12 mouse cellular contexts compared by ENCODE assay signal in genomic region chr9:79004296-79004980, GRCm38 (mm10).
DNase-seq lines count a peak whose midpoint lies in the region; ATAC-seq and TF ChIP-seq lines count a peak whose summit lies in the region.
"Had no signal": no experiment of that assay in that cellular context is flagged by ENCODE, and none has a peak within 500 bp of the region (broad histone marks: within the 10 kb centered on the region; RNA-seq: fewer than 3 reads in every experiment).

No protein-coding gene starts in this region.

- no peaks in the 10 kb centered on the region for H3K36me3 ChIP-seq in hindbrain, postnatal 0 days (ENCODE audit: insufficient read depth, low read length)
- H3K36me3 ChIP-seq in hindbrain, embryonic 13.5 days, result no peaks in the 10 kb centered on the region
- no peaks in the 10 kb centered on the region for H3K36me3 ChIP-seq in heart, embryonic 12.5 days
- H3K36me3 ChIP-seq: embryonic facial prominence, embryonic 13.5 days; liver, embryonic 12.5 days had no signal

- H3K4me3 ChIP-seq in hindbrain, postnatal 0 days (ENCODE audit: low read length), result no peak overlapping the region
- no peak overlapping the region for H3K4me3 ChIP-seq in hindbrain, embryonic 13.5 days
- H3K4me3 ChIP-seq in heart, embryonic 12.5 days, result no peak overlapping the region
- H3K4me3 ChIP-seq: embryonic facial prominence, embryonic 13.5 days; liver, embryonic 12.5 days had no signal

- H3K27ac ChIP-seq in hindbrain, postnatal 0 days, result no peak overlapping the region
- H3K27ac ChIP-seq in hindbrain, embryonic 13.5 days, result no peak overlapping the region
- H3K27ac ChIP-seq in heart, embryonic 12.5 days (ENCODE audit: poor library complexity, severe bottlenecking), result no peak overlapping the region
- H3K27ac ChIP-seq: embryonic facial prominence, embryonic 13.5 days; liver, embryonic 12.5 days had no signal

- H3K4me2 ChIP-seq in hindbrain, postnatal 0 days (ENCODE audit: low read depth, low read length), result no peak overlapping the region
- H3K4me2 ChIP-seq in hindbrain, embryonic 13.5 days, result no peak overlapping the region
- H3K4me2 ChIP-seq in heart, embryonic 12.5 days, result no peak overlapping the region
- H3K4me2 ChIP-seq: embryonic facial prominence, embryonic 13.5 days; liver, embryonic 12.5 days had no signal

- 52% methylated on average over 3 of the region's 3 CpGs for WGBS in hindbrain, postnatal 0 days
- WGBS in hindbrain, embryonic 13.5 days, result 80% methylated on average over 3 of the region's 3 CpGs
- 78% methylated on average over 3 of the region's 3 CpGs for WGBS in heart, embryonic 12.5 days

- H3K27me3 ChIP-seq in hindbrain, postnatal 0 days (ENCODE audit: insufficient read depth, low read length), result no peaks in the 10 kb centered on the region
- no peaks in the 10 kb centered on the region for H3K27me3 ChIP-seq in hindbrain, embryonic 13.5 days
- no peaks in the 10 kb centered on the region for H3K27me3 ChIP-seq in heart, embryonic 12.5 days (replicated peaks)
- H3K27me3 ChIP-seq: embryonic facial prominence, embryonic 13.5 days; liver, embryonic 12.5 days had no signal

- no peak for TF ChIP-seq CTCF in hindbrain, postnatal 0 days (IDR thresholded peaks at IDR 0.05; ENCODE audit: low read depth)
- TF ChIP-seq CTCF in brain, embryonic 14.5 days (IDR thresholded peaks at IDR 0.05; ENCODE audit: borderline replicate concordance, extremely low read depth, insufficient read depth, insufficient read length), result no peak

- H3K9me3 ChIP-seq in hindbrain, postnatal 0 days (ENCODE audit: low read length), result no peaks in the 10 kb centered on the region
- H3K9me3 ChIP-seq in hindbrain, embryonic 13.5 days, result no peaks in the 10 kb centered on the region
- no peaks in the 10 kb centered on the region for H3K9me3 ChIP-seq in heart, embryonic 12.5 days (replicated peaks)
- H3K9me3 ChIP-seq: embryonic facial prominence, embryonic 13.5 days; liver, embryonic 12.5 days had no signal

- peak; percentile 74 for ATAC-seq in hindbrain, postnatal 0 days
- no peak for ATAC-seq in hindbrain, embryonic 13.5 days (ENCODE audit: low FRiP score)
- no peak for ATAC-seq in heart, embryonic 12.5 days (ENCODE audit: insufficient number of reproducible peaks, low FRiP score)
- ATAC-seq: liver, embryonic 12.5 days had no signal

- no peak overlapping the region for H3K9ac ChIP-seq in hindbrain, postnatal 0 days (replicated peaks; ENCODE audit: low read length)
- H3K9ac ChIP-seq in hindbrain, embryonic 13.5 days, result no peak overlapping the region
- H3K9ac ChIP-seq in heart, embryonic 12.5 days, result no peak overlapping the region
- H3K9ac ChIP-seq: embryonic facial prominence, embryonic 13.5 days; liver, embryonic 12.5 days had no signal

- no peak for TF ChIP-seq POLR2A in brain, embryonic 14.5 days (IDR thresholded peaks at IDR 0.05; ENCODE audit: borderline replicate concordance, extremely low read depth, insufficient read depth, insufficient read length, poor library complexity, severe bottlenecking)

- H3K4me1 ChIP-seq in hindbrain, postnatal 0 days (ENCODE audit: insufficient read depth, low read length), result no peaks in the 10 kb centered on the region
- H3K4me1 ChIP-seq in hindbrain, embryonic 13.5 days (replicated peaks), result no peaks in the 10 kb centered on the region
- no peaks in the 10 kb centered on the region for H3K4me1 ChIP-seq in heart, embryonic 12.5 days (replicated peaks)
- H3K4me1 ChIP-seq: embryonic facial prominence, embryonic 13.5 days; liver, embryonic 12.5 days had no signal

- peak; percentile 48 for DNase-seq in hindbrain, postnatal 0 days (ENCODE audit: low spot score)
- peak; percentile 90 for DNase-seq in brain, embryonic 14.5 days (ENCODE audit: low read depth)
- peak; percentile 76 for DNase-seq in cerebellum, adult 8-10 months
- peak; percentile 58 to 74 for DNase-seq in layer of hippocampus, adult 8-10 months (ENCODE audit: low spot score in 2 of 2)
- no peak for DNase-seq in kidney, postnatal 14 days
- no peak for DNase-seq in embryo, embryonic 10.5 days (ENCODE audit: low spot score)
- DNase-seq: kidney, adult 9 months; retina, postnatal 1 day had no signal

Comparison
In these comparisons a context has a peak if more than half of its experiments do, and no peak if none do; other contexts are left out.
1. DNase-seq: peak in hindbrain, postnatal 0 days (single experiment), brain, embryonic 14.5 days (single experiment), cerebellum, adult 8-10 months (single experiment) and layer of hippocampus, adult 8-10 months (2 of 2); none in kidney, postnatal 14 days (single experiment) and embryo, embryonic 10.5 days (single experiment).